Mouse (Mus musculus) testis, postnatal 14 days (tissue): ENCODE results near the gene Myl3.

Source experiments
- DNase-seq: peaks from one replicate; pipeline ENCODE4 v3.0.0; 2021; ENCODE audit warnings: low spot score

The Myl3 gene

GRCm38 (mm10) chr9:110763405-110763804, 21.7 kb downstream of the Myl3 start:
- DNase-seq = no peak

GRCm38 (mm10) chr9:110772336-110772735, 30.7 kb downstream of the Myl3 start:
- DNase-seq = no peak

- DNase-seq = no peak
These were observed 33.0 kb downstream of the Myl3 start for GRCm38 (mm10) chr9:110774403-110775268.

GRCm38 (mm10) chr9:110775269-110776022, 33.8 kb downstream of the Myl3 start:
- DNase-seq = no peak

GRCm38 (mm10) chr9:110778100-110778499, 36.4 kb downstream of the Myl3 start:
- no peak for DNase-seq

GRCm38 (mm10) chr9:110778559-110778958, 36.9 kb downstream of the Myl3 start:
- DNase-seq = no peak

GRCm38 (mm10) chr9:110779242-110779913, 37.7 kb downstream of the Myl3 start:
- DNase-seq = no peak

GRCm38 (mm10) chr9:110781256-110781721, 39.6 kb downstream of the Myl3 start:
- peak; percentile 89 for DNase-seq

GRCm38 (mm10) chr9:110781731-110782130, 40.1 kb downstream of the Myl3 start:
- peak; percentile 75 for DNase-seq

GRCm38 (mm10) chr9:110783611-110784010, 42.0 kb downstream of the Myl3 start:
- no peak for DNase-seq

GRCm38 (mm10) chr9:110788169-110788568, 46.5 kb downstream of the Myl3 start:
- DNase-seq = no peak

GRCm38 (mm10) chr9:110790462-110790861, 48.8 kb downstream of the Myl3 start:
- DNase-seq = no peak

GRCm38 (mm10) chr9:110797013-110797412, 55.4 kb downstream of the Myl3 start:
- DNase-seq = no peak

GRCm38 (mm10) chr9:110797866-110798265, 56.2 kb downstream of the Myl3 start, which contains the start of gene Prss42:
Gene Prss42, plus strand, starts transcription at chr9:110798166.
- DNase-seq = no peak

GRCm38 (mm10) chr9:110800834-110801479, 59.3 kb downstream of the Myl3 start:
- DNase-seq = no peak

- no peak for DNase-seq
These were observed 61.6 kb downstream of the Myl3 start for GRCm38 (mm10) chr9:110803294-110803693.

- DNase-seq = no peak
These were observed 68.4 kb downstream of the Myl3 start for GRCm38 (mm10) chr9:110810051-110810450.

- DNase-seq = peak; percentile 55
These were observed 72.1 kb downstream of the Myl3 start, which contains the start of gene Prss44 for GRCm38 (mm10) chr9:110813789-110814188. Gene Prss44, plus strand, starts transcription at chr9:110813994.
